Mouse (Mus musculus) liver, embryonic 11.5 days (tissue): ENCODE data around the gene 4930539E08Rik. TPM values are rescaled to one million over a fixed set of nuclear protein-coding genes. Genes with fewer than 3 reads are reported as not detected.

Experiments
- ATAC-seq: fragments of 200-750 bp; cut with Nextera tagmentation; replicated peaks from 2 replicates; pipeline ENCODE4 v1.8.0; 2017; ENCODE audit warnings: moderate number of reproducible peaks, mild to moderate bottlenecking, moderate TSS enrichment, moderate library complexity; ENCODE audit not compliant: low FRiP score
- DNase-seq: peaks from one replicate; pipeline ENCODE4 v3.0.0-alpha.2; 2017; ENCODE audit warnings: low spot score
- H3K27ac ChIP-seq: fragments of 300-500 bp; sonication (generic); 2 replicates; pipeline ENCODE4 v1.5.1; 2014; ENCODE audit warnings: mild to moderate bottlenecking, low read depth, low read length, control low read depth
- H3K27me3 ChIP-seq: fragments of 300-500 bp; sonication (generic); replicated peaks from 2 replicates; pipeline ENCODE4 v1.6.1; 2014; ENCODE audit warnings: low read length, mixed read lengths; ENCODE audit not compliant: control insufficient read depth, insufficient read depth
- H3K36me3 ChIP-seq: fragments of 300-500 bp; sonication (generic); 2 replicates; pipeline ENCODE4 v1.6.1; 2014; ENCODE audit warnings: mild to moderate bottlenecking, low read length, moderate library complexity, mixed read lengths; ENCODE audit not compliant: control insufficient read depth, insufficient read depth
- H3K4me1 ChIP-seq: fragments of 300-500 bp; sonication (generic); replicated peaks from 2 replicates; pipeline ENCODE4 v1.6.1; 2014; ENCODE audit warnings: low read length, mixed read lengths; ENCODE audit not compliant: control insufficient read depth, insufficient read depth
- H3K4me2 ChIP-seq: fragments of 300-500 bp; sonication (generic); 2 replicates; pipeline ENCODE4 v1.6.1; 2014; ENCODE audit warnings: mild to moderate bottlenecking, control low read depth, moderate library complexity
- H3K4me3 ChIP-seq: fragments of 300-500 bp; sonication (generic); 2 replicates; pipeline ENCODE4 v1.5.1; 2014; ENCODE audit warnings: low read depth, low read length, control low read depth
- H3K9ac ChIP-seq: fragments of 300-500 bp; sonication (generic); 2 replicates; pipeline ENCODE4 v1.6.1; 2014; ENCODE audit warnings: low read depth, low read length, control low read depth
- H3K9me3 ChIP-seq: fragments of 300-500 bp; sonication (generic); 2 replicates; pipeline ENCODE4 v1.6.1; 2016; ENCODE audit warnings: low read length, inconsistent platforms, mixed read lengths; ENCODE audit not compliant: control insufficient read depth
- WGBS: fragments of 180-500 bp; shearing (Covaris S2); extraction: QIAGEN DNeasy Blood & Tissue Kit; methylation state at CpG from one replicate; pipeline ENCODE4 v1.1.7; 2014; 5-methylcytosine and 5-hydroxymethylcytosine counted together
- polyA plus RNA-seq: library from polyadenylated mRNA; unstranded; fragments of >200 nt; fragmentation: Nextera tagmentation; extraction: Ambion mirVana; gene quantifications from 2 replicates; pipeline ENCODE4 v1.2.1, GENCODE M21; 2014

Gene 4930539E08Rik
- polyA plus RNA-seq, 1 experiment from 2014 or later: 0.08 TPM

DNA sequence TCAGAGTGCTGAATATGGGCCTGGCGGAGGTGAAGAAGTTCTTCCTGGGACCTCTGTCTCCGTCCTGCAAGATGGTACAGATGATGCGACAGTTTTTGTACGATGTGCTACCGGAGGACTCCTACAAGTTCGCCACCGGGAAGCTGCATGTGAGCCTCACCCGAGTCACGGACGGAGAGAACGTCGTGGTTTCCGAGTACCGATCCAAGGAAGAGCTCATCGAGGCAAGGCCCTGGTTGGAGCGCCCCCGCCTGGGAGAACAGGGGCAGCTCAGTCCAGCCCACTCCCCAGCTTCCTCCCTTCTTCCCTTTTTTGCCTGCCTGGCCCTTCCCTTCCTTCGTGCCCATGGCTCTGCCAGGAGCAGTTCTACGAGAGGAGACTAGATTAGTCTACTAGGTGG lies 38.3 kb downstream of the 4930539E08Rik start:
- no peak overlapping the region for H3K4me3 ChIP-seq
- peak overlapping the region; percentile 37 for H3K4me2 ChIP-seq
- DNase-seq (no peak), ATAC-seq (no peak)
- WGBS: 18% methylated on average over 19 of the region's 19 CpGs
- H3K36me3 ChIP-seq: no peaks in the 10 kb centered on the region
- H3K9me3 ChIP-seq: no peaks in the 10 kb centered on the region
- H3K9ac ChIP-seq: no peak overlapping the region
- H3K27me3 ChIP-seq: peaks cover 12% of the 10 kb centered on the region
- H3K4me1 ChIP-seq: no peaks in the 10 kb centered on the region; the same call in none of the 2 replicates
- no peak overlapping the region for H3K27ac ChIP-seq

DNA sequence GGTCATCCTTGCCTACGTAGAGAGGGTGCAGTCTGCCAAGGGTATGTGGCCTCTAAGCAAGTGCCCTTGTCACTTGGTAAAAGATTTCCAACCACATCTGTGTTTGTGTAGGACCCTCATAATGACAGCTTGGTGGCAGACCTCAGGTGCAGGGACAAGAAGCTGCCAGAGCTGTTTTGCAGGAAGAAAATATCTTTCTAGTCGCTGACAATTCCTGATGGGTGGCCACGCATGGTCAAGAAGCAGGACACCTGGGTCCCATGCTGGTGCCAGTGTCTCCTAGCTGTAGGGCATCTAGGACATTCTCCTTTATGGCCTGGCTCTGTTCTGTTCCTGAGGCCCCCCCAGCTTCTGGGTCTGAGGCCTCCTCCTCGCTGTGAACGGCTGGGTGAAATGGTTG lies 38.8 kb downstream of the 4930539E08Rik start:
- Histone ChIP-seq H3K36me3 (no peaks in the 10 kb centered on the region), H3K4me1 (no peaks in the 10 kb centered on the region; the same call in none of the 2 replicates), H3K27me3 (peaks cover 12% of the 10 kb centered on the region), H3K4me2 (no peak overlapping the region; the same call in 1 of the 2 replicates), H3K9ac (no peak overlapping the region), H3K9me3 (no peaks in the 10 kb centered on the region), H3K27ac (no peak overlapping the region), H3K4me3 (no peak overlapping the region)
- 72% methylated on average over 5 of the region's 5 CpGs for WGBS
- no peak for DNase-seq
- ATAC-seq: no peak

DNA sequence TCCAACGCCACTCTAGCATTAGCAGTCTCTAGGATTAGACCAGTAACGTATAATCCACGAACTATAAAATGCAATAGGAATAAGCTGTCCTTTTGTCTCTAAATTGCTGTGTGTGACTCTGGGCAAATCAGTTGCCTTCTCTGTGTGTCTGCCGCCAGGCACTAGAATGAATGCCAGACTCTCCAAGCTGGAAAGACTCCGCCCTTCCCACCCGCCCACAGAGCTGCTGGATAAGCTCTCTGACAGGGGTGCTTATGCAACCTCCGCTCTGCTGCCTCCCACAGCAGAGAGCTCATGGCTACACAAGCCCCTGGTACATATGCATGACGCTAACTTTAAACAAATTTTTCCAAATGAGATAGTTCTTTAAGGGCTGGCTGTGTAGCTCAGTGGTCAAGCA lies 39.8 kb downstream of the 4930539E08Rik start:
- H3K9ac ChIP-seq: no peak overlapping the region
- H3K36me3 ChIP-seq: no peaks in the 10 kb centered on the region
- H3K27me3 ChIP-seq: peaks cover 4% of the 10 kb centered on the region
- 45% methylated on average over 8 of the region's 8 CpGs for WGBS
- no peak overlapping the region for H3K27ac ChIP-seq
- H3K9me3 ChIP-seq: no peaks in the 10 kb centered on the region
- H3K4me1 ChIP-seq: no peaks in the 10 kb centered on the region; the same call in none of the 2 replicates
- no peak overlapping the region for H3K4me3 ChIP-seq
- ATAC-seq (no peak), DNase-seq (no peak)
- no peak overlapping the region for H3K4me2 ChIP-seq

DNA sequence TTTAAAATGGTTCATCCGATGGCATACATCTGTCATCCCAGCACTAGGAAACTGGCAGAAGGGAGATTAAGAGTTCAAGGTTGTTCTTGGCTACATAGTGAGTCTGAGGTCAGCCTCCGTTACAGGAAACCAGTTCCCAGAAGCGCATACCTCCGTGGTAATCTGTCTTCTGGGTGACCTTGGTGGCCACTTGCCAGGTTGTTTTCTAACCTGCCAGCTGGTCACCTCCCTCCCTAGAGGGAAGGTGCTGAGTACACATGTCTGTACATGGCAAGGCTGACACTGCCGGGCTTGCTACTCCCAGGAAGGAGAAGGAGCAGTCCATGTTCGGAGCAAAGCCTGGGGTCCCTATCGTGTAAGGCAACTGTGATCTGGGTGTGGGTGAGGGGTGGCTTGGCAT lies 40.3 kb downstream of the 4930539E08Rik start:
- no peak overlapping the region for H3K9ac ChIP-seq
- WGBS: 57% methylated on average over 7 of the region's 7 CpGs

DNA sequence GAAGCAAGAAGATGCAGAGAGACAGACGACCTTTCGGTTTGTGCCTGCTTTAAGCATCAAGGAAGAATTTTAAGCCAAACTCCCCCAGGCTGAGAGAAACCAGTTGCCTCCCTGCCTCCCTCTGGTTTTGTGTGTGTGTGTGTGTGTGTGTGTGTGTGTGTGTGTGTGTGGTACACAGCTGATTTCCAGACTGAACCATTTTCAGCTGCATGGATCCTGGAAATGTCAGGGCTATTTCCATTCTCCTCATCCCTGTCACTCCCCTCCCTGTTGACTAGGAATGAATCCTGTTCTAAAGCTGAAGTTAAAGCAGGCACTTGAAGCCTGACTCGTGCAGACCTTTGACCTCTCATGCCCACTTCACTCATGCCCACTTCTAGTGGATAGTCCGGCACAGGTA lies 40.9 kb downstream of the 4930539E08Rik start:
- no peak for DNase-seq
- Histone ChIP-seq H3K9ac (no peak overlapping the region), H3K4me3 (no peak overlapping the region), H3K27ac (no peak overlapping the region), H3K4me2 (no peak overlapping the region), H3K9me3 (no peaks in the 10 kb centered on the region), H3K4me1 (no peaks in the 10 kb centered on the region; the same call in none of the 2 replicates), H3K27me3 (no peaks in the 10 kb centered on the region; the same call in 1 of the 2 replicates), H3K36me3 (no peaks in the 10 kb centered on the region)
- WGBS: 78% methylated on average over 4 of the region's 4 CpGs
- ATAC-seq: no peak

More for the DNA sequence above, 40.3 kb downstream of the 4930539E08Rik start:
- Histone ChIP-seq H3K36me3 (no peaks in the 10 kb centered on the region), H3K27me3 (no peaks in the 10 kb centered on the region; the same call in 1 of the 2 replicates), H3K9me3 (no peaks in the 10 kb centered on the region), H3K27ac (no peak overlapping the region), H3K4me3 (no peak overlapping the region), H3K4me2 (no peak overlapping the region), H3K4me1 (no peaks in the 10 kb centered on the region; the same call in none of the 2 replicates)
- ATAC-seq (no peak), DNase-seq (no peak)

DNA sequence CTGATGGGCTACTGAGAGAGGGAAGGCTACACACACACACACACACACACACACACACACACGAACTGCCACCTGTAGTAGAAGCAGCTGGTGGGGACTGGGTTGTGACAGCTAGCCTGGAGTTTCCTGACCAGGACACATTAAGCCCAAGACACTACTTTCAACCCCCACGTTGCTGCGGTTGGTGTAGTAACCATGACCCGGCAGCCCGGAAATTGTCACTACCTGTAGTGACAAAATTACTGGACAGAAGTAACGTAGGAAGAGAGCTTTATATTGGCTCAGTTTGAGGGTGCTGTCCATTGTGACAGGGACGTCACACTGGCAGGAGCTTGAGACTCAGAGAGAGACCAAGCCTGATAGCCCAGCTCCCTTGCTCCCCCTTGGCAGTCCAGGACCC lies 42.8 kb downstream of the 4930539E08Rik start:
- no peak overlapping the region for H3K4me2 ChIP-seq
- 73% methylated on average over 7 of the region's 7 CpGs for WGBS

DNA sequence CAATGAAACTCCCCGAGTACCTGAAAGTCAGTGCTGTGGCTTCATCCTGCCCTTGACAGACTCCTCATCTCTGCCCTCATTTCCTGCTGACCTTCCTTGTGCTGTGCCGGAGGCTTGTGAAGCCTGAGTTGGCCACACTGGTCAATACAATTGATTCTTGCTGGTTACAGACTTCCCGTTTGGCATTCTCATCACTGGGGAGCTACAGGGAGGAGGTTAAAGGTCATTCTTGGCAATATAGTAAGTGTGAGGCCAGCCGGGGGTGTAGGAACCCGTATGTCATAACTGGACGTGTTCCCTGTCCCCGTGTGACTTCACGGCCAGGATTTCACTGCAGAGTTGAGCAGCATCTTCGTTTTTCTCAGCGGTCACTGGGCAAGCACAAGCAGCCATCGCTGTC lies 43.3 kb downstream of the 4930539E08Rik start:
- WGBS: 64% methylated on average over 11 of the region's 11 CpGs
- H3K36me3 ChIP-seq: no peaks in the 10 kb centered on the region
- DNase-seq (no peak), ATAC-seq (no peak)
- H3K4me1 ChIP-seq: no peaks in the 10 kb centered on the region; the same call in none of the 2 replicates
- no peak overlapping the region for H3K4me3 ChIP-seq
- no peak overlapping the region for H3K27ac ChIP-seq
- no peak overlapping the region for H3K4me2 ChIP-seq
- H3K9ac ChIP-seq: no peak overlapping the region
- H3K9me3 ChIP-seq: no peaks in the 10 kb centered on the region
- no peaks in the 10 kb centered on the region; the same call in 1 of the 2 replicates for H3K27me3 ChIP-seq

More for the DNA sequence above, 42.8 kb downstream of the 4930539E08Rik start:
- Histone ChIP-seq H3K9me3 (no peaks in the 10 kb centered on the region), H3K4me3 (no peak overlapping the region), H3K27ac (no peak overlapping the region), H3K27me3 (no peaks in the 10 kb centered on the region; the same call in 1 of the 2 replicates), H3K36me3 (no peaks in the 10 kb centered on the region), H3K4me1 (no peaks in the 10 kb centered on the region; the same call in none of the 2 replicates), H3K9ac (no peak overlapping the region)
- no peak for ATAC-seq
- DNase-seq: no peak

DNA sequence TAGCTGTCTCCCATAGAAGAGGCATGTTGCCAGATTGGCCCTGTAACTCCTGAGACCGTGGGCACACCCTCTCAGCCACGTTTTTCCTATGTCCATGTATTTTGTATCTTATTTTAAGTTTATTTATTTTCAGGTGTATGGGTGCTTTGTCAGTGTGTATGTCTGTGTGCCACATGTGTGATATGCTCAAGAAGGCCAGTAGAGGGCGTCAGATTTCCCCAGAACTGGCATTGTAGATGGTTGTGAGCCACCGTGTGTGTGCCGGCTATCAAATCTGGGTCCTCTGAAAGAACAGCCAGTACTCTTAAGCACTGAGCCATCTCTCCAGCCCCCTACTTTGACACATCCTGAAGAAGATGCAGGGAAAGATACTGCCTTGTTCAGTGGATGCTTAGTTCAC lies 44.7 kb downstream of the 4930539E08Rik start:
- no peak overlapping the region for H3K9ac ChIP-seq
- DNase-seq (no peak), ATAC-seq (no peak)
- H3K27ac ChIP-seq: no peak overlapping the region
- no peaks in the 10 kb centered on the region for H3K27me3 ChIP-seq
- H3K4me2 ChIP-seq: no peak overlapping the region
- no peaks in the 10 kb centered on the region for H3K9me3 ChIP-seq
- H3K4me3 ChIP-seq: no peak overlapping the region
- no peaks in the 10 kb centered on the region for H3K36me3 ChIP-seq
- WGBS: 66% methylated on average over 5 of the region's 5 CpGs
- no peaks in the 10 kb centered on the region; the same call in none of the 2 replicates for H3K4me1 ChIP-seq

DNA sequence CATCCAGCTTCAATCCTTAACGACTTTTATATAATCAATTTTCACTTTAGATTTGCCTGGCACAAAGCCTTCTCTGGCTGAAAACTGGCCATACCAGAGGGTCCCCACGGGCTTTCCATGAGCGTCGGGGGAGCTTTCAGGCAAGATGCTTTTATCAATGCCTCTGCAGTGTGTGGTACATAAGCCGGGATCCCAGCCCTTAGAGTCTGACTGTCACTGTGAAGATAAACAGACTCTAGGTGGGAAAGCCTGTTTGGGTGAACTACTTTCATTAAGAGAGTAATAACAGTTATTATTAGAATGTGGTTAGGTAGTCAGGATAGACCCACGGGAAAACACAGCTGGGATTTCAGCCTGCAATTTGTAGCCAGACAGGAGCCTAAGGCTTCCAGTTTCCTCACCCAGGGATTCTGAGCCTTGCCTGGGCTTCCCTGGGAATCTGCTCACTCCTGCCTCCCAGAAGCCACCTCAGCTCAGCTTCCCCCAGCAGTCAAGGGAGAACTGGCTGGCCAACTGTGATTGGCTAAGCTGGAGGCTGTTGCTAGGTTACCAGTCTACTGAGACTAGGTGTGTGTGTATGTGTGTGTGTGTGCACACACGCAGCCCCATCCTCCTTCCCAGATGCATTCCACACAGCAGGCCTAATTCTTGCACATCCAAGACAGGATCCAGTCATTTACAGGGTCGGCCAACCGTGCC lies 45.6 kb downstream of the 4930539E08Rik start:
- no peak overlapping the region for H3K9ac ChIP-seq
- H3K36me3 ChIP-seq: no peaks in the 10 kb centered on the region
- H3K4me3 ChIP-seq: no peak overlapping the region
- no peak overlapping the region for H3K4me2 ChIP-seq
- ATAC-seq: no peak
- H3K4me1 ChIP-seq: no peaks in the 10 kb centered on the region; the same call in none of the 2 replicates
- no peaks in the 10 kb centered on the region for H3K9me3 ChIP-seq
- 56% methylated on average over 9 of the region's 9 CpGs for WGBS
- no peak overlapping the region for H3K27ac ChIP-seq
- DNase-seq: no peak
- H3K27me3 ChIP-seq: no peaks in the 10 kb centered on the region
